Mouse (Mus musculus): ENCODE measurements around the gene Pnkd.

GRCm38 (mm10) chr1:74337241-74337771 is 52.6 kb downstream of the Pnkd start:
- TF ChIP-seq CTCF (IDR thresholded peaks at IDR 0.05; ENCODE audit: low read depth, low read length), result no peak
- no peak for TF ChIP-seq POLR2A (IDR thresholded peaks at IDR 0.05; ENCODE audit: insufficient read depth, low read length)
- no peak for TF ChIP-seq EP300 (IDR thresholded peaks at IDR 0.05; ENCODE audit: insufficient read depth, low read depth, low read length)

Data from ES-Bruce4 (cell line).